Mouse (Mus musculus) lung, embryonic 15.5 days (tissue): ENCODE measurements around the gene Mertk. TPM values are rescaled to one million over a fixed set of nuclear protein-coding genes. Genes with fewer than 3 reads are reported as not detected.

Source experiments
- ATAC-seq: fragments of 200-750 bp; cut with Nextera tagmentation; 2 replicates; pipeline ENCODE4 v1.8.0; 2017; ENCODE audit warnings: moderate number of reproducible peaks, borderline replicate concordance; ENCODE audit not compliant: low FRiP score, low TSS enrichment; ENCODE audit errors: extremely low read depth
- H3K27ac ChIP-seq: fragments of 300-500 bp; sonication (generic); 2 replicates; pipeline ENCODE4 v1.5.1; 2015; ENCODE audit warnings: moderate library complexity, mild to moderate bottlenecking, inconsistent platforms
- H3K27me3 ChIP-seq: fragments of 300-500 bp; sonication (generic); 2 replicates; pipeline ENCODE4 v1.6.1; 2015; ENCODE audit warnings: inconsistent platforms
- H3K36me3 ChIP-seq: fragments of 300-500 bp; sonication (generic); 2 replicates; pipeline ENCODE4 v1.6.1; 2015; ENCODE audit warnings: inconsistent platforms
- H3K4me1 ChIP-seq: fragments of 300-500 bp; sonication (generic); 2 replicates; pipeline ENCODE4 v1.6.1; 2015; ENCODE audit warnings: inconsistent platforms
- H3K4me2 ChIP-seq: fragments of 300-500 bp; sonication (generic); 2 replicates; pipeline ENCODE4 v1.6.1; 2015; ENCODE audit warnings: inconsistent platforms, mild to moderate bottlenecking, moderate library complexity
- H3K4me3 ChIP-seq: fragments of 300-500 bp; sonication (generic); 2 replicates; pipeline ENCODE4 v1.5.1; 2015; ENCODE audit warnings: mild to moderate bottlenecking, inconsistent platforms
- H3K9ac ChIP-seq: fragments of 300-500 bp; sonication (generic); 2 replicates; pipeline ENCODE4 v1.6.1; 2015; ENCODE audit warnings: inconsistent platforms
- H3K9me3 ChIP-seq: fragments of 300-500 bp; sonication (generic); 2 replicates; pipeline ENCODE4 v1.6.1; 2016; ENCODE audit warnings: inconsistent platforms
- WGBS: fragments of 180-500 bp; shearing (Covaris S2); methylation state at CpG from one replicate; pipeline ENCODE4 v1.1.7; 2015; 5-methylcytosine and 5-hydroxymethylcytosine counted together
- polyA plus RNA-seq: library from polyadenylated mRNA; unstranded; fragments of >200 nt; fragmentation: Nextera tagmentation; extraction: Ambion mirVana; gene quantifications from 2 replicates; pipeline ENCODE4 v1.2.1, GENCODE M21; 2015

The Mertk gene
- polyA plus RNA-seq, 1 experiment from 2014 or later, result 5.6 TPM

DNA sequence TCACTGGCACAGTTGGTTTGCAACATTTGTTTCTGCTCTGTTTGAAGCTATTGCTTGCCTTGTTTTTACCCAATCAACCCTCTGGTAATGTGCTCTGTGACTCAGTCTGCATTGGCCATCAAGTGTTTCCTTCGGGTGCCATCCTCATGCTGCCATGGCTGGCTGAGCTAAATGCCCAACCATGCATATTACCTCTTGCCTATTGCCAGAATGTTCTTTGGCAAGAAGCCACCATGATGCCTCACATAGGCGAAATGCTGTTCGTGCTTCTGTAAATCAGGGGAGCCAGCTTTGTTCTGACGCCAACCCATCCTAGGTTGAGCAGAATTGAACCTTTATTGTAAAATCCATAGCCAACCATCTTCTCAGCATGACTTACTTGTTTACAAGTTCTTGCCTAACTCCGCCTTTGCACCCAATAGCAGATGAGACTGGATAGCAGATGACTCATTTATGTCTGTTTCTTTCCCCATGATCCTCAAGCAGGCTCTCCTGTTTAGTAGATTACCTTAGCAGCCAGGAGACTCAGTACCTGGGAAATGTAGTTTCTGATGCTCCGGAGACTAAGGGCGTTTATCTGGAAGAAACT is 73.1 kb downstream of the Mertk start:
- WGBS, result 93% methylated on average over 7 of the region's 7 CpGs
- no peaks in the 10 kb centered on the region for H3K4me1 ChIP-seq
- no peaks in the 10 kb centered on the region for H3K9me3 ChIP-seq
- H3K4me2 ChIP-seq, result no peak overlapping the region
- H3K27ac ChIP-seq, result no peak overlapping the region
- no peak overlapping the region for H3K9ac ChIP-seq
- ATAC-seq, result no peak
- no peak overlapping the region for H3K4me3 ChIP-seq
- H3K27me3 ChIP-seq, result no peaks in the 10 kb centered on the region
- H3K36me3 ChIP-seq, result no peaks in the 10 kb centered on the region

DNA sequence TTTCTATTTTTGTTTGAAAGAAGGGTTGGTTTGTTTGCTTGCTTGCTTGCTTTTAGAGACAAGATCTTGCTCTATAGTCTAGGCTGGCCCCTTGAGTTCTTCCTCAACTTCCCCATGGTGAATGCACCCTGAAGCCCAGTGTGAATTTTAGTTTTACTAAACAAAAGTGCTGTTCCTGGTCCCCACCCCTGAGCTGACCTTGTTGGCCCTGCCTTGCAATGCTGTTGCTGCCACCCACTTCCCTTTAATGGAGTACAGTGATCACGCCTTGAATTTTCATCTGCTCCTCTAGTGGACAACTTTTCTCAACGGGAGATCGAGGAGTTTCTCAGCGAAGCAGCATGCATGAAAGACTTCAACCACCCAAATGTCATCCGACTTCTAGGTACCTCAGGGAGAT is 83.5 kb downstream of the Mertk start:
- 90% methylated on average over 5 of the region's 5 CpGs for WGBS
- H3K4me1 ChIP-seq, result no peaks in the 10 kb centered on the region
- no peak overlapping the region for H3K27ac ChIP-seq
- H3K27me3 ChIP-seq, result no peaks in the 10 kb centered on the region
- H3K36me3 ChIP-seq, result 0 out of 2 replicates have a peak, but pooled peaks cover 3% of the 10 kb centered on the region
- ATAC-seq, result no peak
- H3K4me2 ChIP-seq, result no peak overlapping the region
- no peak overlapping the region for H3K9ac ChIP-seq
- H3K4me3 ChIP-seq, result no peak overlapping the region
- H3K9me3 ChIP-seq, result no peaks in the 10 kb centered on the region

DNA sequence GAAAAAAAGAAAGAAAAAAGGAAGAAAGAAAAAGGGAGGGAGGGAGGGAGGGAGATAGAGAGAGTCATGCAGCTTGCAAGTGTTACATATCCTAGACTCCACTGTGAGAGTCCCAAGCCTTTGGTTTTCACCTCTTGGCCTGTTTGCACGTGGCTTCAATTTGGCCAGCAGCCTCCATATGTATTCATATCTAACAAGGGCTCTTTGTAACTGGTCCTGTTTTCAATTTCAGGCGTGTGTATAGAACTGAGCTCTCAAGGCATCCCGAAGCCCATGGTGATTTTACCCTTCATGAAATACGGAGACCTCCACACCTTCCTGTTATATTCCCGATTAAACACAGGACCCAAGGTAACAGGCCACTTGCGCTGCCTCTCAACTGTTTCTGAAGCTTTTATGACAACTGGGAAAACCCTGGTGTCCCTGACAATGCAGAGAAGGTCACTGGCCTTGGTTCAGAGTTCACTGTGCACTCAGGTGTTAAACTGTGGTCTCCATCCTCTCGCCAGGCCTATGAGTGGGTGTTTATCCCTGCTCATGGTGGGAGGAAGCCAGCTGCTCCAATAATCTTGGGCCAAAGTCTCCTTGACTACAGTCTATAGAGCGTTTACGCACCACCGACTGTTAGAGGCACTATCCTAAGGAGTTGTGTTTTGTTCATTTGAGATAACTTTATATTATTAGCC is 85.0 kb downstream of the Mertk start:
- WGBS, result 86% methylated on average over 10 of the region's 10 CpGs
- no peak overlapping the region for H3K4me2 ChIP-seq
- H3K9ac ChIP-seq, result no peak overlapping the region
- no peaks in the 10 kb centered on the region for H3K27me3 ChIP-seq
- no peak for ATAC-seq
- no peak overlapping the region for H3K4me3 ChIP-seq
- H3K4me1 ChIP-seq, result no peaks in the 10 kb centered on the region
- no peak overlapping the region for H3K27ac ChIP-seq
- no peaks in the 10 kb centered on the region for H3K9me3 ChIP-seq
- 0 out of 2 replicates have a peak, but pooled peaks cover 3% of the 10 kb centered on the region for H3K36me3 ChIP-seq

DNA sequence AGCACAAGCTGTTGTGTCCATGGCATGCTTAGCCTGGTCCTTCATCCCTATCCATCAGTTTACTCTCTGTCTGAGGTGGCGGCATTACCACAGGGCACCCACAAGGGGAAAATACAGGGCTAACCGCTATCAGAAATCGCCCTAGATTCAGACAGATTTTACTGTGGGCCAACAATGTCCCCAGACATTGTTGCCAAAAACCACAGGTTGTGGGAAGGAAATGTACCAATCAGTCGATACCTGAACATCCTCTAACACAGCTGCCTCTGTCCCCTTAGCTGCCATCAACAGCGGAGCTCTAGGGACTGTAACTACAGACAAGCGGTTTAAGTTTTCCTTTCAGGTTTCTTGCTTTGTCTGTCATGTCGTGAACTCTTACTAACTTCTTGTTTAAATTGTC is 86.1 kb downstream of the Mertk start:
- no peaks in the 10 kb centered on the region for H3K4me1 ChIP-seq
- no peak overlapping the region for H3K4me3 ChIP-seq
- 0 out of 2 replicates have a peak, but pooled peaks cover 3% of the 10 kb centered on the region for H3K36me3 ChIP-seq
- no peak overlapping the region for H3K4me2 ChIP-seq
- ATAC-seq, result no peak
- no peak overlapping the region for H3K9ac ChIP-seq
- H3K27me3 ChIP-seq, result no peaks in the 10 kb centered on the region
- H3K27ac ChIP-seq, result no peak overlapping the region
- WGBS, result 90% methylated on average over 7 of the region's 7 CpGs
- H3K9me3 ChIP-seq, result no peaks in the 10 kb centered on the region

DNA sequence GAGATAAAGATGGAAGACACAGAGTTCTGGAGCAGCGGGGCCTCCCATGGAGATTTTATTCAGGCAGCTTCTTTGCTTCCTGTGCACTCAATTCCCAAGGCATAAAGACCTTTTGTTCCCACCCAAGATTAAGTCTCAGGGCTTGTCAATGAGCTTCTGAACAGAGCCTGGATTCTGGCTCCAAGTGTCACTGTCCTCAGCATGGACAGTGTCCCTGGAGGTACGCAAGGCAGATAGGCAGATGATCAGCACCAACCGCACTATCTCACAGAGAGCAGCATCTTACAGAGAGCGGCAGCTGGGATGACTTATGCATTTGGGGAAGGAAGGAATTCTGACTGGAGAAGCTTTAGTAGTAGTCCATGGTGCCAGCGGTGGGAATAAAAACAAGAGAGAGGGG is 87.6 kb downstream of the Mertk start:
- H3K27ac ChIP-seq, result no peak overlapping the region
- H3K9me3 ChIP-seq, result no peaks in the 10 kb centered on the region
- 75% methylated on average over 5 of the region's 5 CpGs for WGBS
- no peak for ATAC-seq
- H3K4me1 ChIP-seq, result no peaks in the 10 kb centered on the region
- 0 out of 2 replicates have a peak, but pooled peaks cover 3% of the 10 kb centered on the region for H3K36me3 ChIP-seq
- no peaks in the 10 kb centered on the region for H3K27me3 ChIP-seq
- H3K9ac ChIP-seq, result no peak overlapping the region
- H3K4me2 ChIP-seq, result no peak overlapping the region
- no peak overlapping the region for H3K4me3 ChIP-seq

DNA sequence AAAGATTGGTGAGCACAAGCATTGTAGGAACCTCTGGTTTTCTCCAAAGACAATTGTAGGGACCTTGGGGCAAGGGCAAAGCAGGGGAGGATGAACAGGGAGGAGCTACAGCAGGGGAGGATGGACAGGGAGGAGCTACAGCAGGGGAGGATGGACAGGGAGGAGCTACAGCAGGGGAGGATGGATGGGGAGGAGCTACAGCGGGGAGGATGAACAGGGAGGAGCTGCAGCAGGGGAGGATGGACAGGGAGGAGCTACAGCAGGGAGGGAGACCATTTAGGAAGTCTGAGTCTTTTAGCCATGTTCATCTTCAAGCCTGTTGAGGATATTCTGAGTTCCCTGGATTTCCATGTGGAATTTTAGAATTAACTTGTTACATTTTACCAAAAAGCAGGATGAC is 88.0 kb downstream of the Mertk start:
- no peaks in the 10 kb centered on the region for H3K4me1 ChIP-seq
- no peak overlapping the region for H3K9ac ChIP-seq
- no peaks in the 10 kb centered on the region for H3K27me3 ChIP-seq
- H3K36me3 ChIP-seq, result 0 out of 2 replicates have a peak, but pooled peaks cover 3% of the 10 kb centered on the region
- H3K27ac ChIP-seq, result no peak overlapping the region
- no peak for ATAC-seq
- H3K9me3 ChIP-seq, result no peaks in the 10 kb centered on the region
- H3K4me2 ChIP-seq, result no peak overlapping the region
- H3K4me3 ChIP-seq, result no peak overlapping the region
- 55% methylated on average over 1 of the region's 1 CpGs for WGBS

DNA sequence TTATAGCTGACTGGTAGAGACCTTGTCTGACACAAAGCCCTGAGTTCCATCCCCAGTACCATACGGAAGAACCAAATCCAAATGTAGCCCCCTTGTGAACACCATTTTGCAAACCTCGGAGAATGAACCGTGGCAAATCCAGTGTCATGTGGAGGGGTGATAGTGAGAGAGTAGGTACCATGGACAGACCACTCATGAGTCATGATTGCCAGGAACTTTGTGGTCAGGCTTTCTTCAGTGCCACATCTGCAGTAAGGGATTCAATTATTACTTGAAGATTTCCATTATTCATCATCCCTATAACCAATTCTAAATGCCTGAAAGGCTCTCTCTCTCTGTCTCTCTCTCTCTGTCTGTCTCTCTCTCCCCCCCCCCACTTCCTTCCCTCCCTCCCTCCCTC is 89.0 kb downstream of the Mertk start:
- Histone ChIP-seq H3K9ac (no peak overlapping the region), H3K4me1 (no peaks in the 10 kb centered on the region), H3K27ac (no peak overlapping the region), H3K27me3 (no peaks in the 10 kb centered on the region), H3K36me3 (0 out of 2 replicates have a peak, but pooled peaks cover 3% of the 10 kb centered on the region), H3K4me2 (no peak overlapping the region), H3K4me3 (no peak overlapping the region), H3K9me3 (no peaks in the 10 kb centered on the region)
- no peak for ATAC-seq
- 83% methylated on average over 3 of the region's 3 CpGs for WGBS

DNA sequence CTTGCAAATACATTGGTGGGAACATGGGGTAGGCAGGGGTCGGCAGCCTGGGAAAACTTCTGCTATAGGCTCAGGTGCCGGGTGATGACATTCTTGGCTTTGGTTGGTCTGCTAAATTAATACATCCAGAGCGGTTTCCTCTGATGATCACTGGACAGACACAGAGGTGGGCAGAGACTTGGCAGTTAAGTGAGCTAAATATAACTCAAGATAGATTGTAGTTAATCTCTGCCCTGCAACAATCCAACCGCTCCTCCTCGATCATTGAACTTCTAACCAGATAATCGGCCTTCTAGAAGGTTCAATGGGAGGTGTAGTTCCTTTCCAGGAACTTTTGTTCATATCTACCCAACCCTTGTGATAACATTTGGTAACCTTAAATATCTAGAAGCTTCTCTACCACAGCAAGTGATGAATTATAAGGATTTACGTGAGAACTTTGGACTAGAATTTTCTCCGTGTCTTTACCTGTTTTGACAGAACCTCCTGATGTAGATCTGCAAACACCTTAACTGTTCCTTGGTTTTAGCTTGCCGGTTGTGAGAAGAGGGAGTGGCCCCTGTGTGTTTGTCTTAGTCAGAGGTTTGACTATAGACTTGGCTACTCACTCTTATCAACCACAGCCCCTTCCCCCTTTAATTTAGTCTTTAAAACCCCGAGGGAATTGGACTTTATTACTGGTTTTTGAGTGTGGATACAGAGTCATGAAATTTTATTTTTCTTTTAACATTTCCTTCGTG is 92.3 kb downstream of the Mertk start:
- WGBS, result 78% methylated on average over 11 of the region's 11 CpGs
- ATAC-seq, result no peak
- Histone ChIP-seq H3K36me3 (peaks cover 3% of the 10 kb centered on the region; the same call in 1 of the 2 replicates), H3K4me1 (no peaks in the 10 kb centered on the region), H3K27me3 (no peaks in the 10 kb centered on the region), H3K4me2 (no peak overlapping the region), H3K27ac (no peak overlapping the region), H3K9me3 (no peaks in the 10 kb centered on the region), H3K4me3 (no peak overlapping the region), H3K9ac (no peak overlapping the region)

DNA sequence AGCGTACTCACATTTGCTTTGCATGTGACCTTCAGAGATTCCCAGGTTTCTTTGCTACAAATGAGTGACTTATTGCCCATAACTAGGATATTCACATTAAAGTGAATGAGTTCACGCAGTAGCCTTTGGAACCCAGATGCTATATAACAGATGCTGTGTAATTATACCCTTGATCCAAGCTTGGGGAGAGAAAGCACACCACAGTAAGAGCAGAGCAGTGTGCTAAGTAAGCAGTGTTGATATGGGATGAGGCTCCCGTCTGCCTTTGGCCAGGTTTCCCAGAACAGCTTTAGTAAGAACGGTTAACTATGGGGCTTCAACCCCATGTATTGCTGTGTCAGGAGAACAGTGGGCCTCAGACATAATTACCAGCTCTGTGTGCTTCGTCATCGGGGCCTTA is 95.2 kb downstream of the Mertk start:
- 86% methylated on average over 6 of the region's 6 CpGs for WGBS

DNA sequence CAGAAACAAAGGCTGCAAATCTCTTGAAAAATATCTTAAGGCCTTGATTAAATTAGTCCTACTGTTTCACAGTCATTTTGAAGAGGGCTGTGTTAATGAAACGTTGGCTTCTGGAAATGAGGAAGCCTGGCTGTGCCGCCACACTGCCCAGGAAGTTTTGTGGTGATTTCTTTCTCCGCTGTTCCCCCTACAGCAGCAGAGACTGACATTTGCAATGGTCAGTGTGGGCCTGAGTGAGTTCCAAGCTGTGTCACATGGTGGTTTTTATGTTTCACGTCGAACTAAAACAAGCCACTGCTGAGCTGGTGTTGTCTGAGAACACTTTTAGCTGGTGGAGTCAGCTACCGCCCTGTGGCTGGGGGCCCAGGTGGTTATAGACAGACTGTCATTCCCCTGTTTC is 97.7 kb downstream of the Mertk start:
- ATAC-seq, result no peak
- Histone ChIP-seq H3K36me3 (peaks cover 18% of the 10 kb centered on the region), H3K4me3 (no peak overlapping the region), H3K4me2 (no peak overlapping the region), H3K27me3 (no peaks in the 10 kb centered on the region), H3K9ac (no peak overlapping the region), H3K9me3 (no peaks in the 10 kb centered on the region), H3K4me1 (no peaks in the 10 kb centered on the region), H3K27ac (no peak overlapping the region)
- WGBS, result 68% methylated on average over 6 of the region's 6 CpGs

More for the DNA sequence above, 95.2 kb downstream of the Mertk start:
- no peaks in the 10 kb centered on the region for H3K27me3 ChIP-seq
- no peak overlapping the region for H3K27ac ChIP-seq
- H3K4me2 ChIP-seq, result no peak overlapping the region
- peaks cover 3% of the 10 kb centered on the region; the same call in 1 of the 2 replicates for H3K36me3 ChIP-seq
- no peak for ATAC-seq
- no peak overlapping the region for H3K4me3 ChIP-seq
- no peaks in the 10 kb centered on the region for H3K9me3 ChIP-seq
- no peaks in the 10 kb centered on the region for H3K4me1 ChIP-seq
- no peak overlapping the region for H3K9ac ChIP-seq

DNA sequence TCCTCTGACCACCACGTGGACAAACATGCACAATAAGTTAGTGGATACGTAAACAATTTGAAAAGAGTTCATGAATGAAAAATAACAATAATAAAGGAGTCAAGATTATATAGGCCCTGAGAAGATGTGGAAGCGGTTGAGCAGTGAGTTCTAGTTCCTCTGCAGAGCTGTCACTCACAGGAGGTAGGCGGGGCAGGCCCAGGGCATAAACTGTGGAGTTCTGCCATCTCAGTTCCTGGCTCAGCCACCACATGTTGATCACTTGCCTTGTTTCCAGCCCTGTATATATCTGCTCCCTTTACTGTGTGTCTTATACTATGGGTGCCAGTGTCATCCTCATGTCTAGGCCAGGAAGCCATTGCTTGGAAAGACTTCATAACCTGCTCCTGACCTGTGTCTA is 104.7 kb downstream of the Mertk start:
- peaks cover 20% of the 10 kb centered on the region for H3K36me3 ChIP-seq
- H3K4me3 ChIP-seq, result no peak overlapping the region
- 82% methylated on average over 4 of the region's 4 CpGs for WGBS
- H3K9me3 ChIP-seq, result no peaks in the 10 kb centered on the region
- no peak overlapping the region for H3K27ac ChIP-seq
- no peak overlapping the region for H3K4me2 ChIP-seq
- H3K27me3 ChIP-seq, result no peaks in the 10 kb centered on the region
- H3K9ac ChIP-seq, result no peak overlapping the region
- no peak for ATAC-seq
- no peaks in the 10 kb centered on the region for H3K4me1 ChIP-seq

DNA sequence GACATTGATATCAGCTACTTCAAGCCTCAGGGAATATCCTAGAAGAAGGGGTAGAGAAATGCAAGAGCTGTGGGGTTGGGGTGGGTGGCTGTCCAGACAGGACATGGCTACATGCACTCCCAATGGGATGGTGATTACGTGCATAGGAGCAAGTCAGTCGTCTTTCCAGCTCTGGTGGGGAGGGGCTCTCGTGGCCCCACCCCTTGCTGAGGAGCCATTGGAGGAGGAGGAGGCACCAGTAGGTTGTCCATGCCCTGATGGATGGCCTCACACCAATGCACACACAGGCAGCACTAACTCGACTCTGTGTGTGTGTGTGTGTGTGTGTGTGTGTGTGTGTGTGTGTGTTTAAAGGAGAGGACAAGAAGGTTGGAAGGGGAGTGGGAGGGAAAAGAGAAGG is 106.6 kb downstream of the Mertk start:
- H3K36me3 ChIP-seq, result peaks cover 12% of the 10 kb centered on the region
- H3K9ac ChIP-seq, result no peak overlapping the region
- H3K4me3 ChIP-seq, result no peak overlapping the region
- no peak overlapping the region for H3K4me2 ChIP-seq
- no peaks in the 10 kb centered on the region for H3K4me1 ChIP-seq
- no peak for ATAC-seq
- H3K27ac ChIP-seq, result no peak overlapping the region
- WGBS, result 60% methylated on average over 4 of the region's 4 CpGs
- no peaks in the 10 kb centered on the region for H3K9me3 ChIP-seq
- H3K27me3 ChIP-seq, result no peaks in the 10 kb centered on the region
